Comparison of ENCODE assay signal across 9 mouse cellular contexts in genomic region chr19:32229776-32230175, GRCm38 (mm10).
"Had no signal": no experiment of that assay in that cellular context is flagged by ENCODE, and none has a peak within 500 bp of the region (broad histone marks: within the 10 kb centered on the region; RNA-seq: fewer than 3 reads in every experiment).

No protein-coding gene starts in this region.

- DNase-seq: kidney, adult 18-20 months; kidney, postnatal 25 days; layer of hippocampus, adult 9-11 months; liver; lung, adult 18-20 months; midbrain, embryonic 14.5 days; thymus, adult 18-20 months; thymus, postnatal 14 days; thymus, postnatal 4 days had no signal
